Mouse (Mus musculus) MN1 (cell line): ENCODE data around the gene Thtpa.
A peak's percentile ranks its signal among the peaks of the same experiment; 100 is the strongest.

Source experiments
- DNase-seq: peaks from one replicate; pipeline ENCODE4 v3.0.0-alpha.2; 2016; ENCODE audit warnings: low spot score

Thtpa gene

DNA sequence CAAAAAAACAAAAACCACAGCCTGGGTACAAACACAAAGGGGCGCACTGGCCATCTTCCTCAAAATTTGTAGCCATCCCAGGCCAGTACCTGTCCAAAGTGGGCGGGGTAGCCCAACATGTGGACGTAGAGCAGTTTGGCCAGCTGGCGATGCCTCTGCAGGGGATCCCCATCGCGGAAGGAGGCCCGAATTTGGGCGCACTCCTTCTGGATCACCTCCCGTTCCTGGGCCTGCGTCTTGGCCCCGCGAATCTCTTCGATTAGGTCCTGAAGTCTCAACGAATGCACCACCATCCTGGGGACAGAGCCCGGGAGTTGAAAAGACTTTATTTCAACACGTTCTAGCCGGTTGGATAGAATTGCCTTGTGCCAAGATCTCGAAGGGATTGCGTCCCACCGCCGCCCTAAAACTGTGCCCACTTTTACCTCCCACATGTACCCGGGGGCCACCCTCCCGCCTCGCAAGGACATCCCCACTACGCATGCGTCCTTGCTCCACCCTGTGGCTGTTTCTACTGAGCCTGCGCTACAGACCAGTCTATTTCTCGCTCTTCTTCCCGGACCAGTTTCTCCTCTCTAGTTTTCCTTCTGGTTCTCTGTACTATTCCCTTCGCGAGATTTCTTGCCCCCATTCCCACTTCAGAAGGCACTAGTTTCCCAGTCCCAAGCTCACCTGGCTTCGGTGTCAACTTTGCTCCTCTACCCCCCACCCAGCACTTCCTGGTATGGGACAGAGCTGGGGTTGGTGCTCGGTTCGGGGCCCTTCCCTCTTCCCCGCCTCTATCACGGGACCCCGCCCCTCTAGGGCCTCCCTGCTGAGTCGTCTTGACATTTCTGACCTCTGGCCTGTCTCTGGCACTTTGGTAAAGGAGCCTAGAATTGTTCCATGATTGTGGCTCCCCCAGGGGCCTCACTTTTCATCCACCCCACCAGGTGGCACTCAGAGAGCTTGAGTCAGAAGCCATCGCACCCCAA lies 11.5 kb downstream of the Thtpa start, which contains the start of gene Ap1g2:
Gene Ap1g2, minus strand, starts transcription at position 758 of the 974 bp plus-strand sequence.
- DNase-seq, result peak; percentile 81

DNA sequence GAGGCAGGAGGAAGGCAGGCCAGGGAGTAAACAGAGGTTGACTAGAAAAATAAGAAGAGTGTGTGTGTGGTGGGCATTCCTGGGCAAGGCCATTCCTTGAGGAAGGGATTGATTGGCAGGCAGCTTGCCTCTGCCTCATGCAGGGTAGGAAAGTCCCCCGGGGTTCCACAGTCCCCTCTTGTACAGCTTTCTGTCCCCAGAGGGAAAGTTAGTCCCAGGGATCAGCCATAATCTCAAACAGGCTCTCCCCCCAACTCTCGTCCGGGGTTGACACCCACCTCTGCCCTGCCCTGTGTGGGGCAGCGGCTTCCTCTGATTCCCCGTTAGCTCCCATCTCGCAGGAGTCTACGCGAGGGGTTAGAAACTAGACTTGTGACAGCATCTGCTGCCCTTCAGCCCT lies 12.4 kb downstream of the Thtpa start:
- DNase-seq, result no peak

DNA sequence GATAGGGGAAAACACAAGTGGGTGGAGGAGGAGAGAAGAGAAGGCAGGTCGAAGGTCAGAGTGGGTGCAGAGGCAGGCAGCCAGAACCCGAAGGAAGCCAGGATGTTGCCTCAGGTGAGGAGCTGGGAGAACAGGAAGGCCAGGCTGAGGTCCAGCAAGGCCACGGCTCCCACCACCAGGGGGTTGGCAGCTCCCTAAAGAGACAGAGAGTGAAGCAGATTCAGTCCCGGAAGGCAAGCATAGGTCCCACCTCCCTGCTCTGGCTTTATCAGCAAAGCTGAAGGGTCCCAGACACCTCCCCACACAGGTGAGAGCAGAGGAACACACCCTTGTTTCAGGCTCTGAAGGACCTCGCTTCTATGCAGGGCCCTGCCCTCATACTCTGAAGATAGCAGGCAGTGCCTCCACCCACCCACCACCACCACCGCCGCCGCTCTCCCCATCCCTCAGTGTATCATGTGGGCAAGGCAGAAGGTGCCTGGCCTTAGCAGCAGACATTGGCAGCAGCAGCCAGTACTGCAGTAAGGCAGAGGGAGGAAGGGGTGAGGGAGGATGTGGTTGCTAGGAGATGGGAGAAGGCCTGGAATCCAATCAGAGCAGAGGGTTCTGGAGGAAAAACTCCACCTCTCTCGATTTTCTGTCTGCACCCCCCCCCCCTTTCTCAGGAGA lies 13.8 kb downstream of the Thtpa start:
- peak; percentile 83 for DNase-seq

DNA sequence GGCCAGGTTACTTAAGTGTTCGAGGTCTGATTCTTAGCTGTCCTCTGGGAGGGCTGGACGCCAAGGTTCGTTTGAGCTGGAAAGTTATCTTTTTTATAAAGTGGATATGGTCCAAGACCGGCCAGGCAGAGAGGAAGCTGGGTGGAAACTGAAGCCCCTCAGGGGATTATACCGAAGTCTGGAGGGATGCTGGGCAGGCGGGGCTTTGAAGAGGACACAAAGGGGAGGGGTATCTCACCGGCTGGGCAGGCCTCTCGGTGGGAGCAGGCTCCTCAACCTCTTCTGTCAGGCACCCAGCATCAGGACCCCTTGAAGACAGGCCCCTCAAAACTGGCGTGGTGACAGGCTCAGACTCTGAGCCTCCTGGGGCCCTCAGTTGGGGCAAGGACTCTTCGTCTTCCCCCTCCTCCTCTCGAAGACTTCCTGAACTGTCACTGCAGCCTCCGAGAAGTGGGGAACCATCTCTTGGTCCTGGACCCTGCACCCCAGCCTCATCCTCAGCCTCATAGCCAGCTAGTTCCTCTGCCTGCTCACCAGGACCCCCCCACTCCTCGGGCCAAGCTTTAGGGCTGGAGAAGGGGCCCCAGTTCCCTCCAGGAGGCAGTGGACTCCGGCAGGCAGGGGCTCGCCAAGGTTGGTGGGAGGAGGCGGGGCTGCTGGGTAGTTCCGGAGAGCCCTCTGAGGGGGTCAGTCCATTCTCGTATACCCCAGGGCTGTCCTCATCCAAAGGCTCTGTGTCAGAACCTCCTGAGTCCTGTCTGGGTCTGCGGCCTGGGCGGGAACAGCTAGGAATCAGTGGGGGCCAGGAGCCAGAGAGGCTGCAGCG lies 14.7 kb downstream of the Thtpa start:
- DNase-seq, result peak; percentile 66

DNA sequence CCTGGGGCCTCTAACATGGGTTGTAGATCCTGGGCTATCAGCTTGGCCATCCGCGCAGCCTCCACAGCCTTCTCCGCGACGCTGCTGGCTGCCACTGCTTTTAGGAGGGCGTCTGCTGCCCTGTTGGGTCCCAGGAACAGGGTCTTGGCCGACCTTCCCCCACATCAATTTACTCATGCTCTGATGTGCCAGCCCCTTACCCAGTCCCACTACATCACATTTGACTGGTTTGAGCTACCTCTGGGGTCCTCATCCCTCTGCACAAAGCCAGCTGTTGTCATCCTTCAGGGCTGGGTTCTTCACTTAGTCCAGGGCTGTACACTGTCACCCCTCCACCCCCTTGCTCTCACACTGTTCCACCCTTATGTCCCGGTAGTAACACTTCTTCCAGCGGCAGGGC lies 15.5 kb downstream of the Thtpa start:
- no peak for DNase-seq

DNA sequence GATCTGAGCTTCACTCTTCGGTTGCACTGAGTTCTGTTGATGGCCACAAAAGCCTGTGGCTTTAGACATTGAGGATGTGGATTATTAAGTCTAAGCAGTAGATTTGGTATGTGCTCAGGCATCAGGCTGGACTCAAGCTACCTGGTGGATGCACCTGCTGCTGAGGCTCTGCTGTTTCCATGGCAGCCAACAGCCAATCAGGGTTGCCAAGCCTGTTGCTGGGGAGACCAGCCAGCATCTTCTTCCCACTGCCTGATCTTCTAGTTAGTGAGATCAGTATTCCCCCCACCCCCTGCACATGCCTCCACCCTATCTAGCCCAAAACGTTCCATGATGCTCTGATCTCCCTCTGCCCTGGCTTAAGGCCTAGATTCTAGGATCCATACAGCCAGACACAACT lies 17.1 kb downstream of the Thtpa start:
- DNase-seq, result no peak

DNA sequence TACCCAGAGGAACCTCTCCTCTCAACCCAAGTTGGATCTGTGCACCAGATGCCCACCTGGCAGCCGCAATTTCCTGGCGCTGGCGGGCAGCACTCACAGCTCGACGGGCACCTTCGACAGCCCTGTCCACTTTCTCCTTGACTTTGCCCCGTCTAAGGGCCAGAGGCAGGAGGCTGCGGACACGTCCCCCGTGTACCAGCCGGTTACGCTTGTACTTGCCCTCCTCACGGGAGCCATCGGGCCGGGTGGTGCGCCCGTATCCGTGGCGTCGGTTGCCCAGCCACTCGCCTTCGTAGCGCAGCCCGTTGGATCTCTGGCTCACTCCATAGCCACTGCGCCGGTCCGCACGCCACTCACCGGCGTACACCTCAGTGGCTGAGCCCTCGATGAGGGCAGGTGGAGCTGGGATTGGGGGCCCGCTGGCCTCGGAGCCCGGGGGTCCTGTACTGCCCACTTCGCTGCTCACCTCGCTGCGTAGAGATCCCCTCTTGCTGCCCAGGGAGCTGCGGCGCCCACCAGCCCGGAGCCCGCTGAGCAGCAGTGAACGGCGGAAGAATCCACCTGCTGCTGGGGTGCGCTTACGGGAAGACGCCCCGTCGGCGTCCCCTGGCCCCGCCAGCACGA lies 18.9 kb downstream of the Thtpa start:
- no peak for DNase-seq

DNA sequence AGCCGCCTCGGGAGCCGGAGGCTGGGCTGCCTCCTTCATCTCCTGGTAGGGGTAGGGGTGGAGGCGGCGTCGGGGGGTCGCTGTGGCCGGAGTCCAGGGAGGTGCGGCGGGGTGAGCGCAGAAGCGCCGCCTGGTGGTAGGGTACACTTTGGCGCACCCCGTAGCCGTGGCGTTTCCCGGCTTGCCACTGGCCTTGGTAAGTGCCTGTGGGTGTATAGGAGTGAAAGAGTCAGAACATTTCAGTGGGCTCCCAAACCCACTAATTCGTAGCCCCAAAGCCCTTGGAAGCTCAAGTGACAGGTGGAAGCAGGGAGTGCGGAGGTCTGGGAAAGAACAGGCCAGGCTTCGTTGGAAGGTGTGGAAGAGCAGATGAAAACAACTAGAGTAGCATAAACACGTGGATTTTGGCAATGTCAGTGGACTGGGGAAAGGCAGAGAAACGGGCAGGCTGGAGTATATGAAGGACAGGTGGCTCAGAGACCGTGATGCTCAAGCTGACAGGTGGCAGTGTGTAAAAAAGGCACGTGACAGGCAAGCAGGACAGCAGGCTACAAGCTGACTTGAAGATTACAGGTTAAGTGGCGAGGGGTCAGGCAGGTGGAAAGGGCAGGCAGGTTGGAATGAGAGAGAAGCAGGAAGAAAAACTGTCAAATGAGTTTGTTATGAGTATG lies 19.5 kb downstream of the Thtpa start:
- DNase-seq, result no peak

DNA sequence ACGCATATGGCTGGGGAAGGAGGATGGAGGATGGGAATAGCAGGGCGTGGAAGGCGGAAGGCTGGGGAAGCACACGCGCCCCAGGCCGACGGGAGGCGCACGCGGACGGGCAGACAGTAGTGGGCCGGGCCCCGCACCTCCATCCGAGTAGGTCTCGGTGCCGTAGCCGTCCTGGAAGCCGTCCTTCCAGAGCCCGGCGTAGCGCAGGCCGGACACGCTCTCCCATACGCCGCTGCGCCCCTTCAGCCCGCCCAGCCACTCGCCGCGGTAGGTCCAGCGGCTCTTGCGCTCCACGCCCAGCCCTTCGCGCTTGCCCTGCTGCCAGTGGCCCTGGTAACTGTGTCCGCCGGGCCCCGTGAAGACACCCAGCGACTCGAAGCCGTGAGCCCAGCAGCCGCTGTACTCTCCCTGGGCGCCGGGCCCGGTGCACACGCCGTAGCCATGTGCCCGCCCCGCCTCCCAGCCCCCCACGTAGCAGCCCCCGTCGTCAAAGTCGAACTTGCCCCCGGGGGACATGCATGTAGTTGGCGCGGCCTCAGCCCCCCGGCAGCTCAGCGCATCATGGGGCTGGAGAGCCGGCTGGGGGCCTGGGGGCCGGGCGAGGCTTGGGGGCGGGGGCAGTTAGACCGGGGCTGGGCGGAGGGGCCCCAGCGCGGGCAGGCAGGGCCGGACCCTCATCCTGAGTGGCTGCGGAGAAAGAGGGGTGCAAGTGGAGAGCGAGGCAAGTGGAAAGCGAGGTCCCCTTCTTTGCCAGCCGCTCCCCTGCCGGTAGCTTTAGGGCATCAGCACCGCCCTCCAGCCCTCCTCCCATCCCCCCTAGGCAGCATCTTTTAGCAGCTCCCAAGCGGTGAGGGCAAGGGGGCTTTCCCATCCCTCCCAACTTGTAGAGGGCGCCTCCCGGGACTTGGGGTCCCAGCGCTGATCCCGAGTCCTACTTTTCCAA lies 20.4 kb downstream of the Thtpa start:
- DNase-seq, result peak; percentile 83

DNA sequence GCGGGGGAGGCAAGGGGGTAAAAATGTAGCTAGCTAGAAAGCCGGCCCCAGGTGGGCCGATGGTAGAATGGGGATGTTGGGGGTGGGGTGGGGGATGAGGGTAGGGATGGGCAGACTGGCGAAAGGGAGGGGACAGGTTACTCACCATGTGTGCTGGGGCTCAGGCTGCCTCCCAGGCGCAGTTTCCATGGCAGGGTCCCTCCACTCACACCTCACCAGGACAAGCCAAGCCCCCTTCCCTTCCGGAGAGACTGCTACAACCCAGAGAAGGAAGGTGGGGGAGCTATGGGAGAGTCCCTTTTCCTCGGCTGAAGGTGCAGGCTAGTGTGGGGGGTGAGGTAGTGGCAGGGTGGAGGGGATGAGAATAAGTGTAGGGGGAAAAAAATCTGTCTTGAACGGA lies 21.3 kb downstream of the Thtpa start:
- no peak for DNase-seq

DNA sequence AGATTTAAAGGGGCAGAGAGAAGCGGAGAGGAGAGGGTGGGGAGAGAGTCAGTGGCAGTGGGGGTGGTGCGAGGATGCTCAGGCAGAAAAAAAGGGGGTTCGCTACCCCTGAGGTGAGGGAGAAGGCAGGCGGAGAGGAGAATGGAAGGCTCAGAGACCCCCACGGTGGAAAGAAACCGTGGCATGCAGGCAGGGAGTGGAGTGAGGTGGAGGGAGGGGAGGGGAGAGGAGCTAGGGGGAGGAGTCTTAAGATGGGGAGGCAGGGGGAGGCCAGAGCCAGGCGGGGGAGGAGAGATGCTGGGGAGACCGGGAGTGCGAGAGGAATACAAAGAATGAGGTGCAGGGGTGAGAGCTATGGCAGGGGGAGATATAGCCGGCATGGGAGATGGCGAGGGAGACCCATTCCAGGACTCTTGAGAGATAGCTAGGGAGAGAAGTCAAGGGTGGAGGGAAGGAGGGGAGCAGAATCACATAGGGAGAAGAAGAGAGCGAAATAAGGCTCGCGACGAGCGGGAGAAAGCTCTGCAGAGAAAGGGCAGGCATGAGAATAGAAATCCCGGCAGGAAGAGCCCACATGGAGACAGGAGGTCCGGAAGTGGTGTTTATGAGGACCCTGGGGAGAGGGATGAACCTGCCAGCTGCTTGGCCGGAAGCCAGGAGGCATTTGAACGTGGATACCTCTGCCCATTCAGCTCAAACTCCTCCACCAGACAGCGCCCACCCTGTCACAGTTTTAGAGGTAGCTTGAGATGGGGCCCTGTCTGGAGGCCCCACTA lies 22.0 kb downstream of the Thtpa start, which contains the start of gene Jph4:
Gene Jph4, minus strand, starts transcription at position 511 of the 776 bp plus-strand sequence.
- DNase-seq, result peak; percentile 53

DNA sequence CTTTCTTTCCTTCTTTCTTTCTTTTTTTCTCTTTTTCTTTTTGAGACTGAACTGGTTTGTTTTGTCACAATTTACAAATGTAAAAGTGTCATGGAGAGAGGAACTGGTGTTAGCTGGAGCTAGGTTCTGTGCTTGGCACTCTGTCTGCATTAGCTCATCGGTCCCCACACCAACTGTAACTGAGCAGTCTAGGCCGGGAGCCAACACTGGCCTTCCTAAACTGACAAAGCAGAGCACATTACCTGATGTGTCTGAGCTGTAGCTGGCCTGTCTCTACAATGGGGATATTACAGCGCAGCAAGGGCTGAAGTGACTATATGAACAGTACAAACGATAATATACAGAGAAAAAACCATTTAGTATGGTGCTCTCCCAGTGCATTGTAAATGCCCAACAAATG lies 24.3 kb downstream of the Thtpa start:
- peak; percentile 55 for DNase-seq

DNA sequence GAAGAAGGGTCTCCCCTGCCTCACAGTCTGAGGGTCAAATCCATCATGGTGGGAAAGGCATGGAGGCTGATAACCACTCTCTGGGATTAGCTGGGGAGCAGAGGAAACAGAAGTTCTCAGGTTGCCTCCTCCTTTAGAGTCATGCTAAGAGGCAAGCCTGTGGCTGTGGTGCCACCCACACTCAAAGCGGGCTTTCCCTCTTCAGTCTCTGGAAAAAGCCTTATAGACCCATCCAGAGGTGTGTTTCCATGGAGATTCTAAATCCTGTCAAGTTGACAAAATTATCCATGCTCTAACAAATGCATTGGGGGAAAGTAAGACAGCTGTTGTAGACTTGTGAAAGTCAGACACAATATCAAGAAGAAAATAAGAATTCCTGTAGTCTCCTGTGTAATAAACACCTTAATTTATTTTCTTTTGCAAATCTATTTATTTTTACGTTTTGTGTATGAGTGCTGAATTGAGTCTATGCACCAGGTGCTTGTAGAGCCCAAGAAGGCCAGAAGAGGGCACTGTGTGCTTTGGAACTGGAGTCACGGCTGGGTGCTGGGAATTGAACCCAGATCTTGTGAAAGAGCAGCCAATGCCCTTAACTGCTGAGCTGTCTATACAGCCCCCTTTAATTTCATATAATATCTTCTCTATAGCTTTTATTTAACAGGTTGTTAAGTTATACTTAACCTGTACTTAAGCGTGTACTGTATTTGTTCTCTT lies 25.0 kb downstream of the Thtpa start:
- no peak for DNase-seq

DNA sequence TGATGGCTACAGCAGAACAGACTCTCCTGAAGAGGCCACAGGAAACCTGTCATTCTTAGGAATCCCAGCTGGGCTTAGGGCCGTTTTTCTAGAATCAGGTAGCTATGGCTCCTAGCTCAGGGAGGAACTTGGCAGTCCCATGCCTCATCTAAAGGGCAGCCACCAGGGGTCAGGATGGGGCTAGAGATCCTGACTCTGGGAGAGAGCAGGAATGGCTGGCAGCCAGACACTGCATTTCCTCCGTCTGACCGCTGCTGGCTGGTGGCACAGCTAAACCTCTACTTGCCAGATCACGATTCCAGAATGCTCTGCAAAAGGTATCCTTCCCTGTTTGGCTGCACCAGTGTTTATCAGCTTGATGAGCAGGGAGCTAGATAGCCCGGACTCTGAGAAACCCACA lies 27.4 kb downstream of the Thtpa start:
- DNase-seq, result peak; percentile 94

DNA sequence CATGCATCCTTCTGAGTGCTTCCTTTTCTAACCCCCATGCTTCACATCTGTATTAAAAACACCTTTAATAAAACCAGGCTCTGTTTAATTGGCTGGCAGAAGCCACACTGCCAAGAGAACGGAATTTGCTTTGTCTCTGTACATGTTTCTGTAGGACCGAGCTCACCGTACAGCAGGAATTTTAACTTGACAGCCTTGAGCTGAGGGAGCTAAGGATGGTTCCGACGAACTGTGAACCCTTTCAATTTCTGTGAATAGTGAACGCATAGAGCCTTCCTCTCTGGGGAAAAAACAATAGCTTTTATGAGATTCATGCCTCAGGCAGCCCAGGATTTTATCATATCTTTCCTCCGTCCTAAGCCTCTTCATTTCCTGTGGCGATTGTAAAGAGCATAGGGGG lies 27.8 kb downstream of the Thtpa start:
- DNase-seq, result no peak

DNA sequence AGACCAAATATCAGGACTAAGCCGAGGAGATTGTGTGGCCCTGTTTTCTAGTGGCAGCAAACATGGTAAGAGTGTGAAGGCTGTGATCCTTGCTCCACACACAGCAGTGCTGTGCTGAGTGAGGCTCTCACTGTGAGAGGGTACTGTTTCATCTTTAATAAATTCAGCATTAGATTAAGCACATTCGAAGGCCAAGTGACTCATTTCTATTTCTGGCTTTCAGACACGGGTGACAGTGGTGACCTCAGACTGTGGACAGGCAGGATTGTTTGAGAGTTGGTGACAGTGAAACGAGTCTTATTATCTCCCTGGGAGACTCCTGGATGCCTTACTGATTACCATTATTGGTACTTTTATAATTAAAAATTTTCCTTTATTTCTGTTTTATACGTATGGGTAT lies 31.1 kb downstream of the Thtpa start:
- no peak for DNase-seq

DNA sequence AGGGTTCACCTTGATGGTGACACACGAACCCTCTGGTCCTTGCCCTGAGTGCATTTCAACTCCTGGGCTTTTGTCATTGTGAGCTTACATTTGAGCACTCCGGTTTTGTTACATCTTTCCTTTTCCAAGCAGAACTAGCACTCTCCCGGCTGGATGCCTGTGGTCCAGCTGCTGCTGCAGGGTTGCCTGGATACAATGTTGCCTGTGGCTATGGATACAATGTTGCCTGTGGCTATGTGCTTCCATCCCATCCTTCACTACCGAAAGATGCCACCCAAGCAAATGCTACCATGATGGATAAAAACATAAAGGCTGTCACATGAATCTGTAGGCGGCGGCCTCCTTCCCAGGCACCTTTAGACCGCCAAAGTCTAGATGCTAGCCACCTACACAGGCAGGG lies 31.9 kb downstream of the Thtpa start:
- DNase-seq, result no peak

DNA sequence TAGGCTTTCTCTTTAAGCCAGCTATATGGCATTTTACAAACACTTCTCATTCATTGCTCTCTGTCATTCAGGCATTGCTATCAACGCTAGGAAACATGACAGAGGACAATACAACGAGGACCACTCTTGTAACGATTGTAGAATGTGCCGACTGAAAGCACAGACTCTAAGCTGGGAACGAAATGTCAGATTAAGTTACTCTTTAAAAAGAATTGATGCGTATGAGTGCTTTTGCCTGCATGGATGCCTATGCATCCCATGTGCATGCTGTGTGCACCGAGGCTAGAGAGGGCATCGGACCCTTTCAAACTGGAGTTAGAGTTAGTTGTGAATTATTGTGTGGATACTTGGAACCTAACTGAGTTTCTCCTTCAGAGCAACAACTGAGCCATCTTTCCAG lies 41.1 kb downstream of the Thtpa start:
- DNase-seq, result no peak

DNA sequence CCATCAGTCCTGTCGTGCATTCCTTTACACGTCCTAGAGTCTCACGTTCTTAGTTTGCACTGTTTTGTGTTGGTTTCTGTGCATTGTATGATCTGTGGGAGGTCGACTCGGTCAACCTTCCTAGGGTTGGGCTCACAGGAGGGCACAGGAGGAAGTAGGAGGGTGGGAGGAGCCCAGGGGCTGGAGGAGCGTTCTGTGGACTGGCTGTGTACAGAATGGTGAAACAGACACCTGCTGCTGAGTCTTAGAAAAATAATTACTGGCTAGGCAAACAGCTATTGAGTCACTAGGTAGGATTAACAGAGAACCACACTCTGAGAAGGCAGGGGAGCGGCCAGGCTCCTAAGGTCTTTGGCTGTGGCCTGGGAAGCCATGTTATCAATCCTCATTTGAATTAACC lies 44.7 kb downstream of the Thtpa start:
- no peak for DNase-seq
